Mouse (Mus musculus) testis, postnatal 10 days (tissue): ENCODE results near the gene Tfap2a.

Source experiments
- DNase-seq: peaks from one replicate; pipeline ENCODE4 v3.0.0; 2021; ENCODE audit warnings: low spot score

Tfap2a gene

DNA sequence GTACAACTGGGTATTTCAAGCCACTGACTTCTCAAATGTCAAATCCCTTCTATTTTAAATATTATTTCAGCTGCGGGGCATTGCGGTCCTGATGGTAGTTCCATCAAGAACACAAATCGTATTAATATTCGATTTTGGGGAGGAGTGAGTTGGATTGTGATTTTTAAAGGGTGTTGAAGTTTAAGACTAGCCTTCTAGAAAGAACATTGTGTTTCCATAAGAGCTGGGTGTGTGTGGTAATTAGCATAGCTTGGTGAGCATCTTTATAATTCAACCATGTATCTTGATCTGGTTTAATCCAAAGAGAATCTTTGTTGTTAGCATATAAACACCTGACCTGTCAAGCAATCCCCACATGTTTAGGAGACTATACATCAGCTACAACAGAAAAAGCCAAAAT, 24.9 kb downstream of the Tfap2a start:
- DNase-seq = no peak

DNA sequence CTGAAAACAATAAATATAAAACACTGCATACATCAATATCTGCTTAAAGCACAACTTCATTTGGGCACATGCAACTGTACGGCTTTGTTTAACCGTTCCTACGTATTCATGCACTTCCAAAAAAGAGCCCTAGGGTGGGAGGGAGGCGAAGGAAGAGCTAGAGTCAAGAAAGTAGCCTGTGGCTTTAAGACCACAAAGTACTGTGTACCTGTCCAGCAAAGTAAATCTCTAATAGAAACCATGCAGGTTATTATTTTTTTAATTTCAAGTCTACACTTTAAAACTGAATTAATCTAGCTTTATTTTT, 25.7 kb downstream of the Tfap2a start:
- DNase-seq = no peak

DNA sequence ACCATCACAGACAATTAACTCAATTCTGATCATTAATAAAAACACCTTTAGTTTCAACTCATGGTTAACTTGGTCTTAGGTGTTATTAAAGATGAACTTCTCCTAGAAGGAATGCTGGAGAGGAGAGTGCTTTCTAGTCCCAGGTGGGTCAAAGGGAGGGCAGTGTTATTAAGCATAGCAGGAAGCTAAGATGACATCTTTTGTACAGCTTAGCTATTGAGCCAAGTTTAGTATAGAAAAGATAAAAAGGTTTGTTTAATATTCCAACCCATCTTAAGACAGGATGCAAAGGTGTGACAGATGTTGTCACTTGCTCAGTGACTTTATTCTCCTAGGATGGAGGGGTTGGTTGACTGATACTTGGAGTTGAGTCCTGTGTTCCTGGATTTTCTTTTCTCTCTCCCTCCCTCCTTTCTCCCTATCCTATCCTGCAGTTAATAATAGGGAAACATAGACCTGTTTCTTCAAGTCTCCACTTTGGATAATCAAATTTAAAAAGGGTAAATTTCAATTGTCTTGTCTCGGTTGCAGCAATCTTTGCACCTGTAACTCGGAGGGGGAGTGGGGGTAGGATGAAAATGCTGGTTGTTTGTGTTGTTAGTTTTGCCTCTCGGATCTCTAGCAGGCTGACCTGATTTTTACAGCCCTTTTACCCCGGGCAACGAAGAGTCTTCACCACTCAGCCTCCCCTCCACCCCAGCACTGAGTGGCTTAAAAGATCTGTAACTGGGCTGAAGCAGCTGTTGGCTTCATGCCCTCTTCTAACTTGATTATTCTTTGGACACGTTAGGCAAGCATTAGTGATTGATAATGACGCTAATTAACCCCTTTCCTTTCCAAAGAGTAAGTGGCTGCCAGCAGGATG, 26.3 kb downstream of the Tfap2a start:
- no peak for DNase-seq

DNA sequence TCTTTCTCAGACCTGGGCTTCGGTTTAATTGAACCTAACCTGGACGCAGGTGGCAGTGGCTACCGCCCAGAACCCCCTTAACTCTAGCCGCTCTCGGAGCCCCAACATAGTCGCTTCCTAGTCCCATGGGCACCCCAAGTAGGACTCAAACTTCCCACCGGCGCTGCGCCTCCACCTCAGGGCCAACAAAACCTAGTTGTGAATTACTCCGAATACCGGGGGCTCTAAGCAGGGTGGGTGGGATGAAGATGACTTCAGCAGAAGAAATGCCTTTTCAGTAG, 28.2 kb downstream of the Tfap2a start:
- no peak for DNase-seq

DNA sequence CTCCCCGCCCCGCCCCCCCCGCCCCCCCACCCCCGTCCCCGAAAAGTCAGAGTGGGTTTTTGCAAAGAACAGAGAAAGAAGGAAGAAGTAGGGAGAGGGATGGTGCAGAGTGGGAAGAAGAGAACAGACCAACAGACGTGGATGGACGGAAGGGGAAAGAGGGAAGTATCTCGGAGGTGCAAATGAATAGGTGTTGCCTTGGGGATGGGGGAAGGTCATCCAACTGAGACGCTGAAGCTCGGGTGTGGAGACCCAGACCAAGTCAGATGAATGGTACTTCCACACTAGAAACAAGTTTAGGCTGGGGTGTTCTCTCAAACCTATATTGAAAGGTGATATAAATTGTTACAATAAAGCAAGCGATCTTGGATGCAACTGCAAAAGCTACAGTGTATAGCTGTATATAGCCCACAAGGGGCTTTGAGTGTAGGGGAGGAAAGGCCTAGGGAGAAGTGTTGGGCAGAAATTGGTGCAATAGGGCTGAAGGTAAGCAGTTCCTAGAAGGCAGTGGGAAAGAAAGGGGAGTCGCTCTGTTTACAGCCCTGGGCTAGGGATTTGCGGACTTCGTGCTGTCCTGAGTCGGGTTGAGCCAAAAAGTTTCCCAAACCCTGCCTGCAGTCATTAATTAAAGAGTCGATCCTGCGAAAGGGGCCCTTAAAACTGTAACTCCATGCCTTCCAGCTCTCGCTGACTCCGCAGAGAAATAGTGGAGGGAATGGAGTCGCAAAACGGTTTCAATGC, 28.7 kb downstream of the Tfap2a start:
- DNase-seq = no peak

DNA sequence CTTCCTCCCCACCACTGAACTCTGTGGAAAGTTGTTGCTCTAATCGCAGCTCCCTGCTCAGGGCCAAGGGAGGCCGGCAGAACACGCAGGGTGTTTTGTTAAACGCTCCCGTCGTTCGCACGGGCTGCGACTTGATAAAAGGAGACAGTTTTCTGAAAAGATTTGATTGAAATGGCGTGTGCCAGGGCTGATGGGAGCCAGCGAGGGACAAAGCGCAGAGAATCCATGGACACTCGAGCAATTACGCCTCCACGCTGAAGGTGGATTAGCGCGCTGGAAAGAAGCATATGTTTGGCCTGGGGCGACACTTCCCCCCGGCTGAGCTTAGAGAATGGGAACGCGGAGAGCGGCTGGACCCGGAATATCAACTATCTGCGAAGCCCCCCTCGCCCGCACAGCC, 29.3 kb downstream of the Tfap2a start:
- DNase-seq = no peak

DNA sequence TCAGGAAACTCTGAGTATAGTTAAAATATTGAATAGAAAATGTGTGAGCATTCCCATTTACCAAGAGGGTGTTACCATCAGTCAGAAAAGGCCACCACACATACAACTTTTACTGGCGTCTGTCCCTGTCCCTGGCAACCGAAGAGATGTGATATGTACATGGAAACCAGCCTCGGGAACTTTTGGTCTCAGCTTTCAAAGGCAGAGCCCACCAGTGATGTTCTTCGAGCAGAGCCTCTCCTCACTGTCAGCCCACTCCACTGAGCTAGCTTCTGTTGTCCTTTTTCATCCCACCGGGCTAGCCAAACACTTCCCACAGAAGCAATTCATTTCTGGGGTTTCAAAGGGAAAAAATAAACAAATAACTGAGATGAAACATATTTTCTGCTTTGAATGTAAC, 29.9 kb downstream of the Tfap2a start:
- DNase-seq = no peak

DNA sequence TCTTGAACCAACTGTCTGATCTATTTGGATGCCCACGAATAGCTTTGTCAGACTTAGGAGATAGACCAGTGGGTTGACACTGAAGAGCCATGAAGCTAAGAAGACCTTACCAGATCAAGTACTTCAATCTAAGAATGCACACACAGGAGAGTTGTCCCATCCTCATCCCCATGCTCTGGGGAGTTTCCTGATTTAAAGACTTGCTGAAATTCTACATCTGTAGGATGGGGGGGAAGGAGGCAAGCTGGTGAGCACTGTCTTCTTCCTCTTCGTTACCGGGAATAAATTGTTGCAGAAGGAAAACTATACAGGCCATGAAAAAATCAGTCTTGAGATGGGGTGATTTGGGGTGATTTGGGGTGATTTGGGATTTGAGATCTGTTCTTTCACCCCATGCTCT, 30.5 kb downstream of the Tfap2a start:
- no peak for DNase-seq

DNA sequence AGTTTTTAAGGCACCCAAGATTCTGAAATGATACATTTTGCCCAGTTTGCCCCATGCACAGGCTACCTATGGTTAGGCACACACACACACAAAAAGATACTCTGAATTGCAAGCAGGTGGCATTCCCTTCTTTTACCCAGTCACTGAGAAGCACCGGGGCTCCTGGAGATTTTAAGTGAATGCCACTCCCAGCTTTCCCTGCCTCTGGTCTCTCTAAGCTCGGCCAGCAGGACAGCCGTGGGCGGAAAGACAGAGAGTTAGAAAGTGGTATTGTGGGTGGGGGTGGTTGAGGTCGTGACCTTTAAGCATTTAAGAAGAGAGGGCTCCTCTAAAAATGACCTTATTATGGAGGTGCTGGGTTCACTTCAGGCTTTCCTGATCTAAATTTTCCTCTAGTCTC, 31.6 kb downstream of the Tfap2a start:
- DNase-seq = no peak

DNA sequence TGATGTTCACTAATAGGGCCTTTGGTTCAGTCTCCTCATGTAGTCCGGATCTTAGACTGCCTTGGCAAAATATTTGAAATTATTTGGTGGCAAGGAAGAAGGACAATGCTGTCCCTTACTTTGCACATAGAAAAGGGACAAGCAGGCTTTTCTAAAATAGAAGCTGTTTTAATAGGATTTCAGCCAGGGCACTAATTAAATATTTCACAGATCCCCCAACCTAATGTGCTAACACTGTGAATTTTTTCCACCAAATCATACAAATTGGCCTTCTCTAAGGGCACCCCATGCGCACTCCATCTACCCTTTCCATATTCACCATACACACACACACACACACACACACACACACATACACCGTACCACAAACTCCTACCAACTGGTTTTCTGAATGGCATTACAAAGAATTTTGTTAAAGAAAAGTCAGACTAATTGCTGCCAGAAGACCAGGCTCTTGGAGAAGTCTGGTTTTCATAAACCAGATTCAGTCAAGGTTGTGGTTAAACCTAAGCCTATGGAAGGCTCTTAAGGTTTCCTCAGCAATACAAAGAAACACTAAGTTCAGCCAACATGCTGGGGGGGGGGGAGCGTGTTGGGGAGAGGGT, 32.3 kb downstream of the Tfap2a start:
- DNase-seq = no peak

DNA sequence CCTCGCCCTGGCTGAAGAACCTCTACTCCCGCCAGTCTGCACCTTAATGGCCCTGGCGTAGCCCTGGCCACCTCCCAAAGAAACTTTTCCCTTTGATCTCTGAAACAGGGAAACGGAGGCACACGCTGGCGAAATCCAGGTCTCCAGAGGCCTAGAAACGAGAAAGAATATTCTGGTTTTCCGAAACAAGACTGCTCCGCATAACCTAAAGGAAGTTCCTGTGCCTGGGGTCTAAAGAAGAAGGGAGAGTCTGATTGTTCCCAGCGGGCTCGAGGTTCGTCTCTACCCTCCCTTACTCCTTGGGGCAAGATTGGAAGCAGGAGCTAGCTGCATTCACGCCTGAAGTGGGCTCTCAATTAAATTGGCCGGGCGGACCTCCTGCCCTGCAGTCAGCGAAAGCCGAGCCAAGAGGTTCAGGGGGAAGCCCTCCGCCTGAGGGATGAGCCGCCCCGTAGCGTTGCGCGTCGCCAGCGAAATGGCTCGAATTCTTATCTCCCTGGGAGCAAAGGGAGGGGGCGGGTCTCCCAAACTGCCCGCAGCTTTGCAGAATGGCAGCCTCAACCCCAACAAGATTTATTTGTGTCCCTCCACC, 33.2 kb downstream of the Tfap2a start:
- DNase-seq = no peak

DNA sequence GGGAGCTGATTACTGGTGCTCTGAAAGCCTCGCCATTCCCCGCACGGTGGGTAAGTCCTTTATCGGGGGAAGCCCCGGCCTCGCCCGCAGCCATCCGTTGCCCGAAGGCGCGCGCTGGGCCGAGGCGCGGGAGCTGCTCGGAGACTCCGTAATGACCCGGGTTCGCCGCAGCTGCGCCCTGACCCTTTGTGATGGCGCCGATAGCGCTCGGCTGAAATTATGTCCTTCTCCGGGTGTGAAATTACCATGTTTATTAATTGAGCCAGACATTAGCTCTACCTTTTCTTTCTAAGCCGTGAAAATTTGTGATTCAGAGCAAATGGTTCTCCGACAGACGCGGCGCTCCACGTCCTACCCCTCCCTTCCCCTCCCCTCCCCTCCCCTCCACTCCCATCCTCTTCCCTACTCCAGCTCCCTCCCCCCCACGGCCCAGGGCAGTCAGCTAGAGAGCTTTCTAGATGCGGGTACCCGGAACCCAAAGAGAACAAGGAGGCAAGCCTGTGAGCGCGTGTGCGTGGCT, 34.1 kb downstream of the Tfap2a start:
- no peak for DNase-seq

DNA sequence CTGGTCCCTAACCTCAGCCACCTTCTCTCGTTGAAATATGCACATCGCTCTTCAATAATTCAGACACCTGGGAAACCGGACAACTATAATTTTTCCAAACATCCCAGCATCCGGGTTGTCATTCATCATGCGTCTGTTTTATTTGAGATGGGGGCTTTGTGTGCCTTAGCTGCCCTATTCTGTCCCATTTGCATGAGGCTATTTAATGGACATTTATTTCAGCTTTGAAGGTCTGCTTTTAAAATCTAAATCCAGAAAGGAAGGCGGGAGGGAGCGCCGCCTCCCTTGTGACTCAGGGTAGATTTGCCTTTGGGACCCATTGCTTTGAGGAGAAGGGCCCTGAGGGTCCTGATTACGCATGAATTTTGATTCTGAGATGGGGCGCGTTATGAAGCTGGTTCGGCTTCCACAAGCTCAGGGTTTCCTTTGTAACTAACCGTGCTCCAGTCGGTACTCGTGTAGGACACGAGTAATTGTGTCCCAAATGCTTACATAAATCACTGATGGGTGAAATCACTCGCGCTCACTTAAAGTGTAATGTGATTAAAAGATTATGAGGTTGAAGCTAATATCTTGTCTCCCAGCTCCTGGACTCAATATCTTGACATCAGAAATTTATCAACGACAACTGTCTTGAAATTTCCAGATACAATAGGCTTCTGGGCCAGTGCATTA, 34.9 kb downstream of the Tfap2a start:
- no peak for DNase-seq

DNA sequence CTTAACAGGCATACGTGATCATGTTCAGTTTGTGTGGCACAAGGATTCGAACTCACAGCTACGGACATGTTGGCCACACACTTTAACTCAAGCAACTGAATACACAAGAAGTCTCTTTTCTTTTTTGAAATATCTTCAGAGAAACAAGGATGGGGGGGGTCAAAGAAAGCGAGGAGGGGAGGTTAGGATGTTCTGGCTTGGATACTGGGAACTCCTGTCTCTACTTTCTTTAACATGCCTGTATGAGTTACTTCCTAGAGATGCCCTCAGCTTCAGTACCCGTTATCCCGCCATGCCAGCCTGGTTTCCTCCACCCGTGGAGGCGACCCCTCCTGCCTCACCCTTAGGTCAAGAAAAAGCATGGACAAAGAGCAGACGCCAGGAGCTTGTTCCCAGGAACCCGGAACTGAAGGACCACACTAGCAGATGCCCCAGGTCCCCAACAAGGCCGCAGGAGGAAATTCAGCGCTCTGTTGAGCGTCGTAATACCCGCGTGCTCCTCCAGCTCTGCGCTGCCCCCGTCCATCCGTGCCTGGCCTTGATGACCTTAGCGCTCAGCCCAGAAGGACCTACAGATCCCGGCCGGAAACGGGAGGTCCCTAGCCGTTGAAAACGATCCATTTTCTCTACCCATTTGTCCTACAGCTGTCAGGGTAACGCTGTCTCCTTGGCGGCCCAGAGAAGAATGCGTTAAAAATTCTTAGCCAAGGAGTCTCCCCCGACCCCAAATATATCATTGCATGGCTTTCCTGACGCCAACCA, 35.6 kb downstream of the Tfap2a start:
- no peak for DNase-seq

DNA sequence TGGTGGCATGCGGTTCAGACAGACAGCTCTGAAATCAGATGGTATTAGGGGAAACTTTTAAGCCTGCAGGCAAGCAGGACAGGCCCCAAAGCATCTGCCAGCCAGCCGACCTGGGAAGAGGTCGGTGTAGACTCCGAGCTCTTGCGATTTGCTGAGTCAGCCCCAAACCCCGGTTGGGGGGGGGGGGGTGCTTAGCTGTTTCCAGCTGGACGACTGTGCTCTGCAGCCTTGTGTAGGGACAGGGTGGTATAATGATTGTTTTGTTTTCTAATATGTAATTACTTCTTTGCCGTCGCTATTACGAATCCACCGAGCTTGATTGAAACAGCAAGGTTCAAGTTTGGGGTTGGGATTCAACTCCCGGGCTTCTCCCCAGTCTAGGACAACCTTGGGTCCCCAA, 36.5 kb downstream of the Tfap2a start:
- no peak for DNase-seq

DNA sequence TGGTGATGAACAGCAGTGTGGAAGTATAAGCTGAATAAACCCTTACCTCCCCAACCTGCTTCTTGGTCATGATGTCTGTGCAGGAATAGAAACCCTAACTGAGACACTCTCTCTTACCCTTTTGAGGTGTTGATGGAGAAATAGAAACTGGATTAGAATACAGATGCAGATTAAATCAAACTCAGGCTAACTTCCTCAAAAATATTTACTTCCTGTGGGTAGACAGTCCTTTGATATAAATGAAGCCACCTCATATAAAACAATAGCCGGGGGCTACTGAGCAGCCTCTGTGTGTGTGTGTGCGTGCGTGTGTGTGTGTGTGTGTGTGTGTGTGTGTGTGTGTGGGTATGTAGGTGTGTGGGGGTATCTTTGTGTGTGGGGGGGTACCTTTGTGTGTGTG, 52.4 kb downstream of the Tfap2a start:
- DNase-seq = no peak

DNA sequence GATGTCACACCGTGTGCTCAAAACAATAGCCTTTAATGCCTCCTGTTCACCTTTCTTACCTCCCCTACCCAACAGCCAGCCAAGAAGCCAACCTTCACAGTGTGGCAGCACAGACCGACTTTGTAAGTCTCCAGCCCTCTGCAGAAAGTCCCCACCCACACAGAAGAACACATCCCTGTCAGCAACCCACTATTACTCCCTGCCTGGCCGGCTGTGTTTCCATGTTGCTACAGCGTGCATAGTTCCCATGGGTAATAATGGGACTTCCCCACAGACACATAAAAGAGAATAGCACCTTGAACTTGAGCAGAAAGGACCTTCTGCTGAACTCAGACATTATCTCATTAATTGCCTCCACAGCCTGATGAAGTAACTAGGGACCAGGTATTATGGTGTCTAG, 61.4 kb downstream of the Tfap2a start:
- DNase-seq = no peak
